Mouse (Mus musculus): ENCODE results near the gene 4930430F08Rik.
"Not testable (repeated sequence)": the region's sequence is repeated elsewhere in the genome, so short reads cannot be mapped to it uniquely, and the experiment has no call there.

The 4930430F08Rik gene

GRCm38 (mm10) chr10:100590323-100590722 is at the start of gene 4930430F08Rik, which contains the start of gene 1700017N19Rik:
Gene 4930430F08Rik (minus strand): TSS chr10:100590423.
Gene 1700017N19Rik (plus strand): TSS chr10:100590484.
- in situ Hi-C loops (cut with MboI, MseI), result no loop called here

- in situ Hi-C loops (cut with MboI, MseI), result loop anchor here (5.0 kb wide), 1 partner anchor 1812 kb away; no protein-coding TSS in a partner anchor
These were observed 39.7 kb upstream of the 4930430F08Rik start for GRCm38 (mm10) chr10:100629762-100630438.

DNA sequence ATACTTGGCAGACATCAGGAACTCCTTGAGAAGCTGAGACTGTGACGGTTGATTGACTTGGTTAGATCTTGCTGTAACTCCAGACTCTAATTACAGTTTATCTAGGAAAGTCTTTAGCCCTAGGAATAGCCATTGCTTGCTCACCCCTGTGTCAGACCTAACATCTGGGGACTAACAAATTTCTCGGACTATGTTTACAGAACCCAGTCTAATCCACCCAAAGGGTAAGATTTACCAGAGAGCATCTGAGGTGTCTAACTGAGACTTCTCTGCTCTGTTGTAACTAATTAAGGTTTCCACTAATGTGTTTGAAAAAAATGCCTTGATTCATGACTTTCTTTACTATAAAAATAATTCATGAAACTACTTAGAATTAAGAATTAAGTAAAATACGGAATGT is 32.3 kb upstream of the 4930430F08Rik start:
- in situ Hi-C loops (cut with MboI, MseI), result no loop called here

GRCm38 (mm10) chr10:100620040-100620439 is 29.8 kb upstream of the 4930430F08Rik start:
- in situ Hi-C loops (cut with MboI, MseI), result no loop called here

- in situ Hi-C loops (cut with MboI, MseI), result no loop called here
These were observed 29.3 kb upstream of the 4930430F08Rik start for GRCm38 (mm10) chr10:100619474-100619873.

DNA sequence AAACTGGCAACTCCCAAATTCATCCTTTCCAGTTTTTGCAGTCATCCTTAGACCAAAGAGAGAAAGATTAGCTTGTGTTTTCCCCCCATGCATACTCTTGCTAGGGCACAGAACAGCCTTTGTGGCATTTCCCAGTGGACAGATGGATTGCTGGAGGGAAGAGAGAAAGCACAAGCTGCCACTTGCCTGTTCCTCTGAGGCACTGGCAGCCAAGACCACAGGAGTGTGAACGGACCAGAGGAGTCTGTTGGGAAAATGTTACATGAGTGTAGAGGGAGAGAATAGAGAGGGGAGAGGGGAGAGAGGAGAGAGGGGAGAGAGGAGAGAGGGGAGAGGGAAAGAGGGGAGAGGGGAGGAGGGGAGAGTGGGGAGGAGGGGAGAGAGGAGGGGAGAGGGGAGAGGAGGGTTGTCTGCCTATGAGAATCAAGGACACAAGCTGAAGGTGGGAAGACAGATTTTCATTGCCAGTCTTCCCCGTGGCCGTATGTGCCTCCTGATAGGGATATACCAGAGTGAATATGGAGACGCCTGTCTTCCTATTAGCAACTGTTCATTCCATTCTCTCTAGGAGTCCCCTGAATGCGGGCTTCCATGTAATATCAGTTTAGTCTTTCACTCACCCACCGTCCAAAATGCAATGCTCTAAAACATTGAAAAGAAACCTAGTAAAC is 27.1 kb upstream of the 4930430F08Rik start:
- in situ Hi-C loops (cut with MboI, MseI), result no loop called here

DNA sequence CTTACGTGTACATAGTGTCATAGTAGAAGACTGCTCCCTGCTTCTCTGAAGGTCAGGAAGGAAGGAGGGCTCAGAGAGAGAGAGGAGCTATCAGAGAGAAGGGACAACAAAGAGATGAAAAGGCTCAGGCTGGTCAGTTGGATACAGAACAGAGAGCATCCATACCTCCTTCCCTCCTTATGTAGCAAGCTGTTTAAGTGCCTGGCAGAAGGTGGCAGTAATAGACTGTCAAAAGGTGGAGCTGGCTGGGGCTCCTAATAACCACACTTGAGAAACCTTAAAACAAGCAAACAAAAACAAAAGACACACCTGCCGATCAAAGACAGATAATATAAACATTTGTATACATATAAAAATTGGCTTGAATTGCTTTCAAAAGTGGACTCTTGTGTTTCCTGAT is 14.0 kb upstream of the 4930430F08Rik start:
- in situ Hi-C loops (cut with MboI, MseI), result no loop called here

DNA sequence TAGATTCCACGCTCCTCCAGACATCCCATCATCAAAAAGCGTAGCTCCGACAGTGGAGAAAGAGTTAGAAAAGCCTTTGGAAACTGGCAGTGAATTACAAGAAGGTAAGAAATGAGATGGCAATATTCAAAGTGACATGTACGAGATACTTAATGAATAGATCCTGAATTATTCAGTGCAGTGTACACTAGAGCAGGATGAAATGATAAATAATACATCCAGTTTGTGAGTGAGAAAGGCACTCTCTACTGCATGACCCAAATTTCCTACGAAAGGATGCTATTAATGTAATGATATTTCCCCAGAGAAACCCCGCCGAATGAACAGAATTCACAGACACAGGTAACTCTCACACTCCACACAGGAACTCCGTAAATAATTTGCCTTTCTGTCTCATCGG is 13.3 kb upstream of the 4930430F08Rik start:
- in situ Hi-C loops (cut with MboI, MseI), result no loop called here

- in situ Hi-C loops (cut with MboI, MseI), result no loop called here
These were observed 8.1 kb upstream of the 4930430F08Rik start for GRCm38 (mm10) chr10:100598339-100598738.

DNA sequence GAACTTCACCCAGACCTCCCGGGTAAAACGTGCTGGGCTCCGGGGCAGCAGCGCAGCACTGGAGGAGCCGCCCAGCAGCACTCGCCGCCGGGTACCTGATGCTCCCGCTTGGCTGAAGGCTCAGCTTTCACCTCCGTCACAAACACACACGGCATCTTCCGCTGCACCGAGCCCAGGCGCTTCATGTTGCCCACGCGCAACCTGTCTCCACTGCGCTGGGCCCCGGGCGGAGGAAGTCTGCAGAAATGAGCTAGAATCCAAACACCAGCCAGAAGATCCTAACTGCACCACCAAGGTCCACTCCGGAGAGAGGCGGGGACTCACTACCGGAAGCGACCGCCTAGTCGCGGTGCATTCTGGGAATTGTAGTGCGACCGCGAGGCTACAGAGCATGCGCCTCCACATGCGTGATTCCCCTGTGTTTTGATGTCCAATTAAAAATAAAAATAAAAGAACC is 1.3 kb downstream of the 4930430F08Rik start:
- in situ Hi-C loops (cut with MboI, MseI), result no loop called here

GRCm38 (mm10) chr10:100588524-100588923 is 1.7 kb downstream of the 4930430F08Rik start:
- in situ Hi-C loops (cut with MboI, MseI), result no loop called here

DNA sequence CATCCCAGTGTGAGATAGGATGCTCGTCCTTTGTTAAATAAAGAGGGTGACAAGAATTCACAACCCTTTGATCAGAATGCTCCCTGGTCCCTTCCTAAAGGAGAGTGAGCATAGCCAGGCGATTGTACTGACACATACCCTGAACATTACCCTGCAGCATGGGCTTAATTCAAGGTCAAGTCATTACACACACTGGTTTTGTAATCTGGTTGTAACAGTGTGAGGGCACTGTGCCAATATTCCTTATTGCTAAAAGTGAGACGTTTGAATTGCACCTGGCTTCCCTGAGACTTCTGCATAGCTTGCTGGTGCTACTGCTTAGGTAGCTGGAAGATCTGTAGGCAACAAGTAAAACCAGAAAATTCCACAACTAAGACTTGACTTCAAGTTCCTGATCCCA is 6.0 kb downstream of the 4930430F08Rik start:
- in situ Hi-C loops (cut with MboI, MseI), result no loop called here

DNA sequence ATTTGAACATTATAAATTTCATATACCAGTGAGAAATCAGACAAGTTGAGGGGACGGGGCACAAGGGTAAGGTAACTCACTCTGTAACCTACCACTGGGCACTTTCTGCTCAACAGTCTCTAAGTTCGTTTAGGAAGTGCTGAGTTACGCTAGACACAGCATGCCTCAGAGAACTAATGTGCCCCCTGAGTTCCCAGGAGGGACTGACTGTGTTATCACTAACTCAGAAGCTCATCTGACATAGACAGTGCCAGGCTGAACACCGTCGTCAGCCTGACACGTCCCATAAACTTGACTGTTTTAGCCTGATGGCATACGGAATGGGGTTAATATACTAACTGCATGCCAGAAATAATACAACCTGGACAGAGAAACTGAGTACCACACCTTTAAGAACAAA is 14.9 kb downstream of the 4930430F08Rik start:
- in situ Hi-C loops (cut with MboI, MseI), result no loop called here

DNA sequence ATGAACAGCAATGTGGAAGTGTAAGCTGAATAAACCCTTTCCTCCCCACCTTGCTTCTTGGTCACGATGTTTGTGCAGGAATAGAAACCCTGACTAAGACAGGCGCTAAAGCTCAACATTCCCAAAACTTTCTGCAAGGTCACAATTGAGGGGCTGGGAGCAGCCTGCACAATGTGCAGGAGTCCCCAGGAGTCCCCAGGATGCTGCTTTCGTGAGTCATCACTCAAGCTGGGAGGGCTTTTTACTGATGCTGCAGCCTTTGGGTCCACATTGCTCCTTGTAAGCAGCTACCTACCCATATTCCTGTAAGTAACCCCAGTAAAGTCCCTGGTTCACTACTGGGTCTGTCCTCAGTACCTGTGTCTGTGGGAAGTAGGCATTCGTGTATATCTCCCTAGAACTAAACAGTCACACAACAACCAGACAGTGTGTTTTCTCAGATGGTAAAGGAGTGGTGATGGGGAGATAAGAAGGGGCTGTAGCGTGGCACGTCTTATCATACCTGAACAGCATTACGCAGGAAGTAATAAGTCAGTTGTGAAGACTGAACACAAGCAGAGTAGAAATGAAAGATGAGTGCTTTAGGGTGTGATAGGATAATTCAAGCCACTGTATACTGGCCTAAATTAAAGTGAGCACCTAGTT is 15.6 kb downstream of the 4930430F08Rik start:
- in situ Hi-C loops (cut with MboI, MseI), result no loop called here

- in situ Hi-C loops (cut with MboI, MseI), result no loop called here
These were observed 18.5 kb downstream of the 4930430F08Rik start for GRCm38 (mm10) chr10:100571707-100572106.

DNA sequence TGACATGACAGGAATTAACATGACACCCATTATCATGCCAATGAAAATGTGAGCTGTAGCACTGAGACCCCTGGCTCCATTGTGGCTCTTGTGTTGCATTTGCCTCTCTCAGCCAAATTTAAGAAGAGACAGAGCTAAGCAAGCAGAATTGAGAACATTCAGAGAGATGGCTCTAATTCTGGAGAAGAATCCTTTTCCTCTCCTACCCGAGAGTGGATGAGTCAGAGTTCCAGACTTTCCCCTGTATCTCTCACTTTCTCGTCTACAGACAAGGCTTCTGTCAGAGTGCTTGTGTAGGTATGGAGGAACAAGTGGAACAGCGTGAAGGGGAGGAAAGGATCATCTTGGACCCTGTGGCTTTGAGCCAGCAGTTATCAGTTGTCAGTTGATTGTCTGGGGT is 26.1 kb downstream of the 4930430F08Rik start:
- in situ Hi-C loops (cut with MboI, MseI), result no loop called here

DNA sequence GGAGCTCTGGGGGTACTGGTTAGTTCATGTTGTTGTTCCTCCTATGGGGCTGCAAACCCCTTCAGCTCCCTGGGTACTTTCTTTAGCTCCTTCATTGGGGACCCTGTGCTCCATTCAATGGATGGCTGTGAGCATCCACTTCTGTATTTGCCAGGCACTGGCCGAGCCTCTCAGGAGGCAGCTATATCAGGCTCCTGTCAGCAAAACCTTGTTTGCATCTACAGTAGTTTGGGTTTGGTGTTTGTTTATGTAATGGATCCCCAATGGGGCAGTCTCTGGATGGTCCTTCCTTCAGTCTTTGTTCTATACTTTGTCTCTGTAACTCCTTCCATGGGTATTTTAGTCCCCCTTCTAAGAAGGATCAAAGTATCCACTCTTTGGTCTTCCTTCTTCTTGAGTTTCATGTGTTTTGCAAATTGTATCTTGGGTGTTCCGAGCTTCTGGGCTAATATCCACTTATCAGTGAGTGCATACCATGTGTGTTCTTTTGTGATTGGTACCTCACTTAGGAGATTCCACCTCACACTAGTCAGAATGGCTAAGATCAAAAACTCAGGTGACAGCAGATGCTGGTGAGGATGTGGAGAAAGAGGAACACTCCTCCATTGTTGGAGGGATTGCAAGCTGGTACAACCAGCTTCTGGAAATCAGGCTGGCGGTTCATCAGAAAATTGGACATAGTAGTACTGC is 29.9 kb downstream of the 4930430F08Rik start:
- in situ Hi-C loops (cut with MboI, MseI), result not testable (repeated sequence)

DNA sequence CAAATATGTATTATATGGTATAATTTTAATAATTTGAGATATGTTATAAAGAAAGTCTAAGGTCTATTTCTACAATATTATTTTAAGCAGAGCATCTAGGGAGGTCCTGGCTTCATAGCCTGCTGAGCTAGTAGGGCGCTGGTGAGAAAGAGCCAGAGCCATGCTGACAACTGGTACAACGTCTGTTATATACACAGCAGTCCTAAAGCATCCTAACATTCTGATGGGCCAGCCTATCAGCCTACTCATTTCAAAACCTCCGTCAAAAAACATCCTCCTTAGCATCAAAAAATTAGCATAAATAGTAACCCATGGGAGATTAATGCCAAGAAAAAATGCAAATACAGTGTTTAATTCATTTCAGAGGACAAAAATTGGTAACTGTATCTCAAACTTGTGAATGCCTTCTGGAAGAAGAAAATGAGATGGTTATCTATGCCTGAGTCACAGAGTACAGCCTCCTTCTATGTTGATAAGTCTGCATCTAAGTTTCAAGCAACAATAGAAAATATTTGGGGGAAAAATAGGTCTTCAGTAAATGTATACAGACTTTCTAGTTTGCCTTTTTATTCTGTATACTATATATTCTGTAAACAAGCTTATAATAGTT is 33.6 kb downstream of the 4930430F08Rik start:
- in situ Hi-C loops (cut with MboI, MseI), result no loop called here

DNA sequence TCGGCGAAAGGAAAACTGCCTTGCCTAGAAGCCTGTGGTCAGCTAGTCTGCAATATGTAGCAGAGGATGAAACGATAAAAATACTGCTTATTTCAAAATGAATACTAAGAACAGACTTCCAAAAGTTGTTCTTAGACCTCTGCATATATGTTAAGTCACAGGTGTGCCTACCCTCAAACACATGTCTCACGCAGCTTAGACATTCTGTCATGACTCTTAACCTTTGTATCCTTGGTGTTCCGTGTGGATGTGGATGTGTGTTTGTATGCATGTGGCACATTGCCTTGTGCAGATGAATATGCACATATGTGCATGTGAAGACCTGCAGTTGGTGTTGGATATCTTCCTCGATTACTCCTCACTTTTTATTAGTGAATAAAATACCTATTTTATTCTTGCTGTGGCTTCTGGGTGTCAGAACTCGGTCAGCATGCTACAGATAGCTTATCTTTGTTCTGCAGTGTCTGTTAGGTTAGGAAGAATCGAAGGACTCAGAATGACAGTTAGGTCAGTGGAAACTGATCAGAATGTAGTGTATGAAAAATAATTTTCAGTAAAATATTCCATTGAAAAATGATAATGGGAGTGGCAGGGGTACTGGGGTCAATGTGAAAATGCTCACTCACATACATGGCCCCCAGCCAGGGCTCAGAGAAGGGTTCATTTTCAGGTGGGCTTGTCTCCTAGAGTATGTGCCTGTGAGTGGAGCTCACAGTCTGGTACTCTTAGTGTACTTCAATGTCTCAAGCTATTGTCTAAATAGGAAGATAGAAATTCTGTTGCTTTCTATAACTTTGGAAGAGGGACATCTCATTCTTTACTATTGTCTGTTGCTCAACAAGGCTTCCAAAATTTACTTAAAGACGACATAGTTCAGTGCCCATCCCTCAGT is 65.5 kb downstream of the 4930430F08Rik start:
- in situ Hi-C loops (cut with MboI, MseI), result no loop called here

DNA sequence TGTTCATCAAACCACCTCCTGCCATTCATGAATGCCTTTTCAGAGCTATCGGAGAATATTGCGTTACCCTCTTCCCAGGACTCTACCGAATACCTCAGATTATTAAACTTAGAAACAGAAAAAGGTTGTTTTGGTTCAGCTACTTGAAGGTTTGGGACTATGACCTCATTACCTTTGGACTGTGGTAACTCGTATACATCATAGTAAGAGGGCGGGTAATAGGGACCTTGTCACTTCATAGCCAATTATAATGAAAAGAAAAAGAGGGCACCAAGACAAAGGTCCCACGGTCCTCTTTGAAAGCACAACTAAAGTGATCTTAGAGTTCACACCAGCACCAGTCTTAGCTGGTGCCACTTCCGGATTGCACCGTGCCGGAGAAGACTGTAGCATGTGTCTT is 67.9 kb downstream of the 4930430F08Rik start:
- in situ Hi-C loops (cut with MboI, MseI), result no loop called here
